Mouse (Mus musculus): Measurements from ENCODE around the gene Il23r. TPM values are rescaled to one million over a fixed set of nuclear protein-coding genes. Genes with fewer than 3 reads are reported as not detected.

The Il23r gene
- polyA plus RNA-seq, 1 experiment from 2014 or later, result not detected

GRCm38 (mm10) chr6:67421761-67422160 lies 69.9 kb downstream of the Il23r start:
- Histone ChIP-seq H3K4me3 (no peak overlapping the region), H3K4me2 (no peak overlapping the region), H3K9me3 (replicated peaks) (no peaks in the 10 kb centered on the region), H3K4me1 (replicated peaks) (no peaks in the 10 kb centered on the region), H3K27me3 (replicated peaks) (no peaks in the 10 kb centered on the region), H3K27ac (ENCODE audit: poor library complexity, severe bottlenecking) (no peak overlapping the region), H3K9ac (no peak overlapping the region), H3K36me3 (no peaks in the 10 kb centered on the region)
- ATAC-seq (ENCODE audit: insufficient number of reproducible peaks, low FRiP score), result no peak
- WGBS, result 85% methylated on average over 5 of the region's 5 CpGs

GRCm38 (mm10) chr6:67416557-67416956 lies 75.1 kb downstream of the Il23r start:
- Histone ChIP-seq H3K4me1 (replicated peaks) (no peaks in the 10 kb centered on the region), H3K27ac (ENCODE audit: poor library complexity, severe bottlenecking) (no peak overlapping the region), H3K36me3 (no peaks in the 10 kb centered on the region), H3K27me3 (replicated peaks) (no peaks in the 10 kb centered on the region), H3K4me2 (no peak overlapping the region), H3K9me3 (replicated peaks) (no peaks in the 10 kb centered on the region), H3K9ac (no peak overlapping the region), H3K4me3 (no peak overlapping the region)
- no peak for ATAC-seq (ENCODE audit: insufficient number of reproducible peaks, low FRiP score)
- 68% methylated on average over 3 of the region's 3 CpGs for WGBS

- Histone ChIP-seq H3K9me3 (replicated peaks) (no peaks in the 10 kb centered on the region), H3K27ac (ENCODE audit: poor library complexity, severe bottlenecking) (no peak overlapping the region), H3K4me3 (no peak overlapping the region), H3K27me3 (replicated peaks) (no peaks in the 10 kb centered on the region), H3K9ac (no peak overlapping the region), H3K4me1 (replicated peaks) (no peaks in the 10 kb centered on the region), H3K4me2 (no peak overlapping the region), H3K36me3 (no peaks in the 10 kb centered on the region)
- 87% methylated on average over 5 of the region's 5 CpGs for WGBS
- ATAC-seq (ENCODE audit: insufficient number of reproducible peaks, low FRiP score), result no peak
Observed at GRCm38 (mm10) chr6:67415276-67415675, 76.4 kb downstream of the Il23r start.

- no peaks in the 10 kb centered on the region for H3K9me3 ChIP-seq (replicated peaks)
- no peak overlapping the region for H3K9ac ChIP-seq
- ATAC-seq (ENCODE audit: insufficient number of reproducible peaks, low FRiP score), result no peak
- H3K4me3 ChIP-seq, result no peak overlapping the region
- H3K27me3 ChIP-seq (replicated peaks), result no peaks in the 10 kb centered on the region
- H3K4me2 ChIP-seq, result no peak overlapping the region
- H3K27ac ChIP-seq (ENCODE audit: poor library complexity, severe bottlenecking), result no peak overlapping the region
- no peaks in the 10 kb centered on the region for H3K4me1 ChIP-seq (replicated peaks)
- H3K36me3 ChIP-seq, result no peaks in the 10 kb centered on the region
- 61% methylated on average over 2 of the region's 2 CpGs for WGBS
Observed at GRCm38 (mm10) chr6:67413378-67413777, 78.3 kb downstream of the Il23r start.

GRCm38 (mm10) chr6:67405281-67405682 lies 86.4 kb downstream of the Il23r start:
- Histone ChIP-seq H3K27me3 (replicated peaks) (no peaks in the 10 kb centered on the region), H3K4me2 (no peak overlapping the region), H3K36me3 (no peaks in the 10 kb centered on the region), H3K9me3 (replicated peaks) (no peaks in the 10 kb centered on the region), H3K4me1 (replicated peaks) (no peaks in the 10 kb centered on the region), H3K9ac (no peak overlapping the region), H3K4me3 (no peak overlapping the region), H3K27ac (ENCODE audit: poor library complexity, severe bottlenecking) (no peak overlapping the region)
- ATAC-seq (ENCODE audit: insufficient number of reproducible peaks, low FRiP score), result no peak
- 77% methylated on average over 3 of the region's 3 CpGs for WGBS

- Histone ChIP-seq H3K27ac (ENCODE audit: poor library complexity, severe bottlenecking) (no peak overlapping the region), H3K9me3 (replicated peaks) (no peaks in the 10 kb centered on the region), H3K9ac (no peak overlapping the region), H3K4me3 (no peak overlapping the region), H3K4me2 (no peak overlapping the region), H3K4me1 (replicated peaks) (no peaks in the 10 kb centered on the region), H3K27me3 (replicated peaks) (no peaks in the 10 kb centered on the region), H3K36me3 (no peaks in the 10 kb centered on the region)
- ATAC-seq (ENCODE audit: insufficient number of reproducible peaks, low FRiP score), result no peak
- WGBS, result 70% methylated on average over 5 of the region's 5 CpGs
Observed at GRCm38 (mm10) chr6:67399551-67399950, 92.1 kb downstream of the Il23r start.

- Histone ChIP-seq H3K36me3 (no peaks in the 10 kb centered on the region), H3K9me3 (replicated peaks) (no peaks in the 10 kb centered on the region), H3K4me2 (peak within 1 kb of the TSS; percentile 92), H3K27me3 (replicated peaks) (peaks cover 11% of the 10 kb centered on the region; the same call in 1 of the 2 replicates), H3K4me1 (replicated peaks) (peaks cover 7% of the 10 kb centered on the region; the same call in 1 of the 2 replicates), H3K4me3 (peak within 1 kb of the TSS; percentile 45), H3K9ac (0 out of 2 replicates have a peak within 1 kb of the TSS, but pooled peaks have one; percentile 17), H3K27ac (ENCODE audit: poor library complexity, severe bottlenecking) (no peak within 1 kb of the TSS)
- ATAC-seq (ENCODE audit: insufficient number of reproducible peaks, low FRiP score), result no peak
- 3% methylated on average over 26 of the region's 26 CpGs for WGBS
Observed at GRCm38 (mm10) chr6:67375982-67376391, 115.7 kb downstream of the Il23r start, which contains the start of gene Il12rb2. Gene Il12rb2 (minus strand): TSS chr6:67376188.

Other genes with a start within 250 kb of the Il23r start
- not detected in 2 replicates for gene Il12rb2, start 115.7 kb downstream of the Il23r start, polyA plus RNA-seq (2016; fragmentation: Nextera tagmentation; extraction: Ambion mirVana)
- 0.49 and 2.0 TPM in 2 replicates for gene Tacstd2, start 43.9 kb upstream of the Il23r start, polyA plus RNA-seq (2016; fragmentation: Nextera tagmentation; extraction: Ambion mirVana)